Comparison of ENCODE assay signal across 8 mouse cellular contexts in the genomic region with DNA sequence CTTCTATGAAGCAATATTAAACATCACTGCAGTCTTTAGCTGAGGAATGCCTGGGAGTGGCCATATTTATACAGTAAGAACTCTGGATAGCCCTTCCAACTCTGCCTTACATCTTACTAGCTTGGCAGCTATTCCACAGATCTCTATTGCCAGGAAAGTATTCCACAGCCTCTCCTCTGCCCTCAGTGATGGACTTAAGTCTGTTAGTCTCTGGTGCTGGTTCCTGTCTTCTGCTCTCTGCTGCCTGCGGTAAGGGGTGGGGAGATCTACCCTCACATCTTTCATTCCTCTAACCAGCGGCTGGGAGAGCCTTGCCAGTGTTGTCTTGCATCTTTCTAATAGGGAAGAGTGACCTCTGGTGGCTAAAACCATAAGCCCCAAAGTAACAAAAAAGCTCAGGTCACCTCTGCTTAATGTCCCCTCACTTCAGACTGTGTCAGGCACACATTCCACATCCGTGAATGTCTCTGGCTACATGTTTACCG. TPM values are rescaled to one million over a fixed set of nuclear protein-coding genes. Genes with fewer than 3 reads are reported as not detected.
DNase-seq lines count a peak whose midpoint lies in the region; ATAC-seq and TF ChIP-seq lines count a peak whose summit lies in the region.

No protein-coding gene starts in this region.

- no peaks in the 10 kb centered on the region for H3K36me3 ChIP-seq in liver, adult 2 months (ENCODE audit: control insufficient read depth, insufficient read depth, low read length)
- H3K36me3 ChIP-seq in liver, embryonic 12.5 days = no peaks in the 10 kb centered on the region
- no peaks in the 10 kb centered on the region for H3K36me3 ChIP-seq in embryonic facial prominence, embryonic 15.5 days
- H3K36me3 ChIP-seq in lung, postnatal 0 days (ENCODE audit: insufficient read depth, low read length) = no peaks in the 10 kb centered on the region
- no peaks in the 10 kb centered on the region for H3K36me3 ChIP-seq in small intestine, adult 2 months (ENCODE audit: control insufficient read depth, insufficient read depth, low read length)

- intact Hi-C loops in heart, postnatal 25 days (cut with DNase I) = loop anchor here (2.0 to 5.0 kb wide), 4 partner anchors 46 to 432 kb away; a partner anchor contains a TSS

- no peak for ATAC-seq in liver, embryonic 12.5 days
- peak; percentile 63; the same call in 1 of the 2 replicates for ATAC-seq in embryonic facial prominence, embryonic 15.5 days (ENCODE audit: insufficient number of reproducible peaks, low FRiP score, low TSS enrichment, low read depth)
- ATAC-seq in lung, postnatal 0 days = peak; percentile 89

- no peaks in the 10 kb centered on the region for H3K27me3 ChIP-seq in liver, adult 2 months (ENCODE audit: control insufficient read depth, insufficient read depth, low read length)
- H3K27me3 ChIP-seq in liver, embryonic 12.5 days (replicated peaks) = no peaks in the 10 kb centered on the region
- H3K27me3 ChIP-seq in embryonic facial prominence, embryonic 15.5 days = no peaks in the 10 kb centered on the region
- H3K27me3 ChIP-seq in lung, postnatal 0 days (replicated peaks; ENCODE audit: insufficient read depth, low read length) = no peaks in the 10 kb centered on the region
- no peaks in the 10 kb centered on the region for H3K27me3 ChIP-seq in small intestine, adult 2 months (ENCODE audit: control insufficient read depth, insufficient read depth, low read length)

- no peaks in the 10 kb centered on the region for H3K9me3 ChIP-seq in liver, embryonic 12.5 days (replicated peaks)
- H3K9me3 ChIP-seq in embryonic facial prominence, embryonic 15.5 days (replicated peaks) = no peaks in the 10 kb centered on the region
- no peaks in the 10 kb centered on the region for H3K9me3 ChIP-seq in lung, postnatal 0 days (ENCODE audit: low read length)

- no peak overlapping the region for H3K9ac ChIP-seq in liver, adult 2 months (ENCODE audit: low read depth, low read length)
- no peak overlapping the region for H3K9ac ChIP-seq in liver, embryonic 12.5 days
- H3K9ac ChIP-seq in embryonic facial prominence, embryonic 15.5 days = no peak overlapping the region
- no peak overlapping the region for H3K9ac ChIP-seq in lung, postnatal 0 days (replicated peaks; ENCODE audit: low read depth)

- peak; percentile 86 for TF ChIP-seq EP300 in lung, postnatal 0 days (IDR thresholded peaks at IDR 0.05)

- WGBS in liver, adult 2 months = 6% methylated on average over 4 of the region's 4 CpGs
- WGBS in liver, embryonic 12.5 days (ENCODE audit: insufficient replicate concordance) = 9% methylated on average over 4 of the region's 4 CpGs
- 18% methylated on average over 4 of the region's 4 CpGs for WGBS in embryonic facial prominence, embryonic 15.5 days
- WGBS in lung, postnatal 0 days = 6% methylated on average over 4 of the region's 4 CpGs
- WGBS in small intestine, adult 2 months = 8% methylated on average over 4 of the region's 4 CpGs

- peaks cover 29% of the 10 kb centered on the region for H3K79me2 ChIP-seq in liver, adult 2 months (ENCODE audit: control insufficient read depth, insufficient read depth, low read length)

- H3K4me2 ChIP-seq in liver, embryonic 12.5 days = no peak overlapping the region
- H3K4me2 ChIP-seq in embryonic facial prominence, embryonic 15.5 days (replicated peaks) = no peak overlapping the region
- H3K4me2 ChIP-seq in lung, postnatal 0 days (replicated peaks; ENCODE audit: low read depth, low read length) = no peak overlapping the region

- TF ChIP-seq CTCF in liver, adult 2 months (IDR thresholded peaks at IDR 0.05; ENCODE audit: low read depth, low read length) = peak; percentile 44
- TF ChIP-seq CTCF in lung, postnatal 0 days (IDR thresholded peaks at IDR 0.05) = peak; percentile 74
- peak; percentile 16; the same call in 1 of the 2 replicates for TF ChIP-seq CTCF in small intestine, adult 2 months (IDR thresholded peaks at IDR 0.05; ENCODE audit: extremely low read depth, insufficient read length, insufficient replicate concordance, low read depth, low read length)

- H3K27ac ChIP-seq in liver, adult 2 months (replicated peaks; ENCODE audit: insufficient read depth, low read depth, low read length) = no peak overlapping the region
- H3K27ac ChIP-seq in liver, embryonic 12.5 days = no peak overlapping the region
- peak overlapping the region; percentile 60; the same call in 1 of the 2 replicates for H3K27ac ChIP-seq in embryonic facial prominence, embryonic 15.5 days (replicated peaks)
- peak overlapping the region; percentile 78 for H3K27ac ChIP-seq in lung, postnatal 0 days (ENCODE audit: low read length)
- H3K27ac ChIP-seq in small intestine, adult 2 months (ENCODE audit: insufficient read depth, low read depth, low read length) = no peak overlapping the region

- no peak overlapping the region for H3K4me3 ChIP-seq in liver, adult 2 months (ENCODE audit: insufficient read depth, low read depth, low read length)
- H3K4me3 ChIP-seq in liver, embryonic 12.5 days = no peak overlapping the region
- H3K4me3 ChIP-seq in embryonic facial prominence, embryonic 15.5 days (replicated peaks) = no peak overlapping the region
- H3K4me3 ChIP-seq in lung, postnatal 0 days (ENCODE audit: low read depth, low read length) = no peak overlapping the region
- no peak overlapping the region for H3K4me3 ChIP-seq in small intestine, adult 2 months (ENCODE audit: low read depth, low read length)

- peaks cover 10% of the 10 kb centered on the region for H3K4me1 ChIP-seq in liver, adult 2 months (ENCODE audit: control insufficient read depth, insufficient read depth, low read length)
- H3K4me1 ChIP-seq in liver, embryonic 12.5 days = peaks cover 3% of the 10 kb centered on the region; the same call in 1 of the 2 replicates
- H3K4me1 ChIP-seq in embryonic facial prominence, embryonic 15.5 days = peaks cover 31% of the 10 kb centered on the region
- H3K4me1 ChIP-seq in lung, postnatal 0 days (ENCODE audit: insufficient read depth, low read depth, low read length) = peaks cover 7% of the 10 kb centered on the region; the same call in 1 of the 2 replicates
- H3K4me1 ChIP-seq in small intestine, adult 2 months (ENCODE audit: control insufficient read depth, insufficient read depth, insufficient read length, low read length) = 0 out of 2 replicates have a peak, but pooled peaks cover 2% of the 10 kb centered on the region

- DNase-seq in liver, adult 2 months (ENCODE audit: extremely low read depth, low read depth, low spot score) = peak; percentile 68
- peak; percentile 33 to 64 for DNase-seq in adrenal gland, postnatal 36 days
- DNase-seq in heart, postnatal 25 days (ENCODE audit: low spot score) = peak; percentile 37
- peak; percentile 28 to 80 for DNase-seq in layer of hippocampus, adult 18-20 months (ENCODE audit: low spot score in 2 of 2)
- DNase-seq in lung, postnatal 0 days (ENCODE audit: low spot score) = peak; percentile 93

- TF ChIP-seq POLR2A in liver, adult 2 months (IDR thresholded peaks at IDR 0.05; ENCODE audit: extremely low read depth, insufficient read depth, low read length) = no peak
- no peak for TF ChIP-seq POLR2A in small intestine, adult 2 months (IDR thresholded peaks at IDR 0.05; ENCODE audit: low read depth, low read length)

RNA-seq across cellular contexts. Expression of a gene that starts 46.6 kb away (rescaled TPM):
- 30.0 and 34.5 TPM in 2 replicates for total RNA-seq in liver, adult 2 months (2014; rRNA removed)
- 19.5 and 22.8 TPM in 2 replicates for polyA plus RNA-seq in liver, adult 2 months (2012; rRNA removed)
- 0.94 and 1.2 TPM in 2 replicates for polyA plus RNA-seq in liver, embryonic 12.5 days (2016; fragmentation: Nextera tagmentation; extraction: Ambion mirVana)
- 100 to 1,000 TPM in 1 of 2 experiments, 10 to 100 TPM in 1; 79.1 to 106 TPM for total RNA-seq in adrenal gland, postnatal 36 days (2021)
- polyA plus RNA-seq in embryonic facial prominence, embryonic 15.5 days (2015; fragmentation: Nextera tagmentation; extraction: Ambion mirVana) = 8.7 and 9.5 TPM in 2 replicates
- total RNA-seq in heart, postnatal 25 days (2021) = 10 to 100 TPM; 56.4 to 56.8 TPM
- total RNA-seq in layer of hippocampus, adult 18-20 months (2021) = 10 to 100 TPM; 23.7 to 27.3 TPM
- polyA plus RNA-seq in lung, postnatal 0 days (2015; fragmentation: Nextera tagmentation; extraction: Ambion mirVana) = 15.1 and 18.4 TPM in 2 replicates
- polyA plus RNA-seq in small intestine, adult 2 months (2012; rRNA removed) = 1.1 and 1.3 TPM in 2 replicates

Comparison
In these comparisons a context has a peak if more than half of its experiments do, and no peak if none do; other contexts are left out.
1. DNase-seq: peak in every context shown above with its lines; median percentile 93 in lung, postnatal 0 days; 68 in liver, adult 2 months; 54 in layer of hippocampus, adult 18-20 months; 48 in adrenal gland, postnatal 36 days; 37 in heart, postnatal 25 days.
2. H3K27ac ChIP-seq: peak in embryonic facial prominence, embryonic 15.5 days (single experiment) and lung, postnatal 0 days (single experiment); none in liver, adult 2 months (single experiment), liver, embryonic 12.5 days (single experiment) and small intestine, adult 2 months (single experiment).
3. CTCF ChIP-seq: peak in every context shown above with its lines; median percentile 74 in lung, postnatal 0 days; 44 in liver, adult 2 months; 16 in small intestine, adult 2 months.